Mouse (Mus musculus) layer of hippocampus, adult 18-20 months (tissue): ENCODE measurements around the gene Irak2. TPM values are rescaled to one million over a fixed set of nuclear protein-coding genes. Genes with fewer than 3 reads are reported as not detected.
"Not testable (repeated sequence)": the region's sequence is repeated elsewhere in the genome, so short reads cannot be mapped to it uniquely, and the experiment has no call there.

ENCODE experiments used
- DNase-seq, 2 experiments: peaks; one replicate each; pipeline ENCODE4 v3.0.0; 2022; ENCODE audit warnings: low spot score in 2 of 2
- total RNA-seq, 2 experiments: library from RNA; stranded (reverse); gene quantifications; 2 replicates each; pipeline ENCODE4 v1.2.3; 2021

The Irak2 gene
- total RNA-seq, 2 experiments from 2014 or later, result 21.1 to 27.2 TPM

- DNase-seq, result no peak
Measured at GRCm38 (mm10) chr6:113664305-113664704, 26.0 kb downstream of the Irak2 start.

DNA sequence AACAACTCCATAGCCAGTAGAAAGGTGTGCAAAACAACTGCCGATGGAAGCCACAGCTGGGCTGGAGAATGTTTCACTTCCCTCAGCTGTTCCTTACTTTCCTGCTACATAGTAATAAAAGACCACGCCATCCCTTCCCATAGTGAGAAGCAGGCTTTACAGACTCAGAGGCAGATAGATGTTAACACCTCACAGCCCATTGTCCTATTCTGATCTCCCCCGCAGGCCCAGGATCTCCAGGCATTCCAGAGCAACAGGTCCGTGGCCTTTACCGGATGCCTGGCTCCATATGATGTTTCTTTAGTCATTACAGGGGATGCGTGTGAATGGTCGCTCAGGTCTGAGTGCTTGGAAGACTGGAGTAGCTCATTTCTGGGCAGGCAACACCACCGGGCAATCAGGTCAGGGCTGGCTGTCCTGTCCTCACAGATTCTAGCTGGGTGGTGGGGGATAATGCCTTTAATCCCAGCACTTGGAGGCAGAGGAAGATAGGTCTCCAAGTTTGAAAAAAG lies 29.4 kb downstream of the Irak2 start:
- DNase-seq, result no peak

DNA sequence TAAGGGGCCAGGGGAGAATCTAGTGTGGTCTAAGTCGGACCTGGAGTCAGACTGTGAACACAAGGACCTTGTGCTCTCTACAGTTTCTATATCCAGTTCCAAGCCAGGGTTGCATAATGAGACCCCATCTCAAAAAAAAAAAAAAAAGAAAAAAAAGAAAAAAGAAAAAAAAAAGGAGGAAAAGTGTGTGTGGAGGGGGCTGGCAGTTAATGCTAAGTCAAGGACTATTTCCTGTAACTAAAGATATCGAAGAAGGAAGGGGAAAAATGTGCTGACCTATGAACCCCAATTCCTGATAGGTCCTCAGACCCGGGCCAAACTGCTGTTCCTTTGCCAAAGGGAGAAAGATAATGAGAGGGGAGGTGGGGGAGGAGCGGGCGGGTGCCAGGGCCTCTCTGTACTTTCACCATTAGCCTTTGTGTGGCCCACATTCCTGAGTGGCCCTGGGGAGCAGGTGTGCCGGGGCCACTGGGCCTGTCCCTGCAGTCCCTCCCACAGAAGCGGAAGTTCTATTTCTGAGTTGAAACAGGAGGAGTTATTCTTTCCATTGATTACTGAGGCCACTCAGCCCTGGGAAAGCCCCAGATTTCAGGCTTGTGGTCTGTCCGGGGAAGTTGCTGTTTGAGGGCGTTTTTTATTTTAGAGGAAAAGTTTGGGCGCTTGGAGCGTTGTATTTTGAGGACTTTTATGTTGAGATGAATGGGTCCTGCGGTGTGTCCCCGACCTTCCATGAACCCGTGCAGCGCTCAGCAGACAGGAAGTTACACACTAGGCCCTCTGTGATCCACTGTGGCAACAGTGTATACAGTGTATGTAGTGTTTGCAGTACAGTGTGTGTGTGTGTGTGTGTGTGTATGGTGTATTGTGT lies 30.3 kb downstream of the Irak2 start:
- DNase-seq, result no peak

DNA sequence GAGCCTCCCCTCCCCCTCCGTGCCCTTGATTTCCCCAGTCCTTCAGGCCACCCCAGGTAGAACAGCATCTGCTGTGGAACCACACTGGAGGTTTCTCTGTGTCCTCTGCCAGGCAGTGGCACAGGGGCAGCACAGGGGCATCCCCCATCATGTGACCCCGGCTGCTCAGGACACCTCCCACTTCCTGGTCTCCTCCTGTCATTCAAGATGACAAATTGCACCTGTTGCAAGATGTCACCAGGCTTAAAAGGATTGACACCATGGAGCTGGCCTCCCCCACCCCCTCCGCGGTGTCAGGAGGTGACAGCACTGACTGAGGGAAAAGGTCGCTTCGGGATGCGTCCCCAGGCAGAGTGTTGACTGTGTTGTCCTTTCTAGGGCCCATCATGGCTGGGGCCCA lies 31.6 kb downstream of the Irak2 start:
- DNase-seq, result no peak

DNA sequence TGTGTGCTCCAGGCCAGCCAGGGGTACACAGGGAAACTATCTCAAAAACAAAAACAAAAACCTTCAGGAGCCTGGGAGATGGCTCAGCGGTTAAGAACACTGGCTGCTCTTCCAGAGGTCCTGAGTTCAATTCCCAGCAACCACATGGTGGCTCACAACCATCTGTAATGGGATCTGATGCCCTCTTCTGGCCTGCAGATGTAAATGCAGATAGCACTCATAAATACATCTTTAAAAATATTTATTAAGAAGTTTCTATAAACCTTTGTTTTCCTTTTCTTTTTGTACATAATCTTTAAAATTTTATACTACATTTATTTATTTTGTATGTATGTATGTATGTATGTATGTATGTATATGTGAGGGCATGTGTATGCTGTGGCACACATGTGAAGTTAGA lies 33.8 kb downstream of the Irak2 start:
- not testable (repeated sequence) for DNase-seq

DNA sequence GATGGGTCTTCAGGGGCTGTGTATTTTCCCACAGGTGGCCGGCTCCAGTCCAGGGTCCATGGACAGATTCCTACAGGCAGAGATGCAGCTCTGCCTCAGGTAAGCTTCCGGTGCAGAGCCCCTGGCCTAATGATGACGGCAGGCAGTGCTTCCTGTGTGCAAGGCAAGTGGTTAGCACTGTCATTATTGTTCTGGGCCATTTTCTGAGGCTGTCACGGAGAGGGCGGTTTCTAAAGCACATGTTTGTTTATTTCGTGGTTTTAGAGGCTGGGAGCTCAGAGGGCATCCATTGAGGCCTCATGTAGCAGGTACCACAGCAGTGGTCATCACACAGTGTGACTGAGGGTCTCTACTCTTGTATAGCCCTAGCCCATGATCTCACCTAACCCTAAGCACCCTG lies 34.7 kb downstream of the Irak2 start:
- no peak for DNase-seq

DNA sequence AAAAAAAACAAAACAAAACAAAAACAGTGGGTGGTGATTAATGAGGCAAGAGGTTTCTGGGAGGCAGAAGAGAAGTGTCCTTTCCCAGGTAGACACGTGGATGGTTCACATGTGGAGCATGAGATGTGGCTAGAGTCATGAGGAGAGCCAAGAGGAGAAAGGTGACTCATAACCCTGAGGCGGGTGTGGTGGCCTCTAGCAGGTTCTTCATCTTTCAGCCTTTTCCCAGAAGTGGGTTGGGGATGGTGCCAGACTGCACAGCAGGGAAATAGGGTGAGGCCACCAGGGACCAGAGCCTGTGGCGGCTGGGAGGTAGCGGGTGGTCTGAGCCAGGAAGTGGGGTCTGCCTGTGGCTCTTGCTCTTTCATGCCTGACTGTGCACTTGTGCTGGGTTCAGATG lies 37.0 kb downstream of the Irak2 start:
- DNase-seq, result no peak

DNA sequence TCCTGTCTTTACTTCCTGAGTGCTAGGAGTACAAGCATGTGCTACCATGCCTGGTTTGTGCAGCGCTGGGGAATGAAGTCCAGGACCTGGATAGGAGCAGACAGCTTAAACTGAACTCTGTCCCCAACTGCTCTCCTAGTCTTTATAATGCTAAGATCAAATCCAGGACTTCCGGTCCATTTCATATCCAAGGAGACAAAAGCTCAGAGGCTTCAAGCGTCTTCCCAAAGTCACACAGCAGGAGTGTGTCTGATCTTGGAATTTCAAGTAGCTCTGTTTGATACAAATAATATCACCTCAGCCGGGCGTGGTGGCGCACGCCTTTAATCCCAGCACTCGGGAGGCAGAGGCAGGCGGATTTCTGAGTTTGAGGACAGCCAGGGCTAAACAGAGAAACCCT lies 37.7 kb downstream of the Irak2 start:
- no peak for DNase-seq

DNA sequence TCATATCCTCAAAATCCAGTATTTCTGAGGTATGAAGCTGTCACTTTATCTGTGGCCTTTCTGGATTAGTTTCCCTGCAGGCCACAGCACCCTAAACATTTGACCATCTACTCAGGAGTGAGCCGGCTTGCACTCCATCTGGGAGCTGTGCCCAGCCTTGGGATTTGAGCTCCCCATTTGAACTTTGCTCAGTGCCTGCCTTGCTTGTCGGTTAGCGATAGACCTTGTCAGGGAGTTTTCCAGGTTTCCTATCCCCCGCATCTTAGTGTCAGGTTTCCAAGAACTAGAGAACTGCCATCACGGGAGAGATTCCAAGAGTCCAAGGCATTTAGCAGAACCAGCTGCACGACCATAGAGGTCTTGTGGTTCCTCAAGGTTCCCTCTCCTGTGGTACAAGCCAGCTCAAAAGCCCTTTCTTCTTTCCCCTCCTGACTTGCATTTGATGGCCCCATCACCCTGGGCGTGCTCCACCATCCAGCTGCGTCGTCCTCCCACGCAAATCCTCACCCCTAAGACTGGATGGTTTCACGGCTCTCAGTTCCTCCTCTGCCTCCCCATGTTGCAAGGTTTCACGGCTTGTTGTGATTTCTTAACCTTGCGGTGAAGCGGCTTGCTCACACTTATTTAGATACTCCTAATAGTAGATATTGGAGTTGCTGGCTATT lies 38.9 kb downstream of the Irak2 start:
- DNase-seq, result no peak

GRCm38 (mm10) chr6:113678246-113679012 lies 40.2 kb downstream of the Irak2 start:
- DNase-seq, result peak in 1 of 2 experiments; percentile 30

- no peak for DNase-seq
Measured at GRCm38 (mm10) chr6:113679993-113680566, 41.8 kb downstream of the Irak2 start.

DNA sequence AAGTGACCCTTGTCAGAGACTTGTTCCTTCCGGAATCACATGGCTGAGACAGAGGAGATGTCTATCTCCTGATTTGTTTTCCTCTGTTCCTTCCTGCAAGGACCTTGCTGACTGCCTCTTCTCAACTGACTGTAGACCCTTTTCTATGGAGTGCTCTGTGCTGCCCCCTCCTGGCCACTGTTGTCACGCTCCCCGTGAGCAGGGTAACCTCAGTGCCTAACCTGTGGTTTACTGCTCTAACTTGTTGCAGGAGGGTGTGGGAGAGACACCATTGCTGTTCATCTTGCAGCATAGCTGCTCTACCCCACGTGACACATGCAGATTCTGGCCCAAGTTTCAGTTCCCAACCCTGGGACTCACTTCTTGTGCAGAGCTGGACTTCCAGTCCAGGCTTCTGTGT lies 43.0 kb downstream of the Irak2 start:
- peak; percentile 46 to 88 for DNase-seq

GRCm38 (mm10) chr6:113683081-113683825 lies 45.0 kb downstream of the Irak2 start:
- no peak for DNase-seq

GRCm38 (mm10) chr6:113686551-113687125 lies 48.4 kb downstream of the Irak2 start:
- DNase-seq, result no peak

DNA sequence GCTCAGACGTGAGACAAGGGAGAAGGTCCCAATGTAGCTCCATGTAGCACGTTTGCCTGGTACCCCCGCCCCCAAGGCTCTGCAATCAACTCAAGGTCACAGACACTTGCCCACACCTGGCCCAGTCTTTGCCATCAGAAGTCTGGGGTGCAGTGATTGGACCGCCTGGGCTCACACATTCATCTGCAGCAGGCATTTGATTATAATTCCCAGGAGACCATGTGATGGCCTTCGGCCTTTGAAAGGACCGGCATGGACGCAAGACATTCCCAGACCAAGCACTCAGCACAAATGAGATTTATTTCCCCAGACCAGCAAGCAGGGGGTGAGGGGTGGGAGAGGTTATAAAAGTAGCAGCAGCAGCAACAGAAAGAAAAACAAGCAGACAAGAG lies 51.7 kb downstream of the Irak2 start:
- DNase-seq, result no peak

GRCm38 (mm10) chr6:113690400-113691083 lies 52.3 kb downstream of the Irak2 start:
- DNase-seq, result no peak

- DNase-seq, result no peak
Measured at GRCm38 (mm10) chr6:113691084-113691462, 52.8 kb downstream of the Irak2 start.

- DNase-seq, result no peak
Measured at GRCm38 (mm10) chr6:113692661-113693133, 54.4 kb downstream of the Irak2 start.

DNA sequence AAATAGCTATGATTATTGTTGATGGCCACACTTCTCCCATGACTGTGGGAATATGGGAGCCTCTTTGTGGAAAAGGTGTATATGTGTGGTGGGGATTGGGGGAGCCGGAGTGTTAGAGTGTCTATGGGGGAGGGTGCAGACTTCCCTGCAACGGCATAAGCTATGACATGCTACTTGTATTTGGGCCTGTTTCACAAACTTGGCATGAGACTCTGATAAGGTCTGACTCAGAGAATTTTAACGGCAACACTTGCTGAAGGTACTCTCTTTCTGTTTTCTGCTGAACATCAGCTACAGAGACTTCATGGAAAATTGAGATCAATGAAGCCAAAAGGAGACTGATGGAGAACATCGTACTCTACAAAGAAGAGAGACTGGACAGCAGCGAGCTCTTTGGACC lies 55.1 kb downstream of the Irak2 start:
- no peak for DNase-seq

DNA sequence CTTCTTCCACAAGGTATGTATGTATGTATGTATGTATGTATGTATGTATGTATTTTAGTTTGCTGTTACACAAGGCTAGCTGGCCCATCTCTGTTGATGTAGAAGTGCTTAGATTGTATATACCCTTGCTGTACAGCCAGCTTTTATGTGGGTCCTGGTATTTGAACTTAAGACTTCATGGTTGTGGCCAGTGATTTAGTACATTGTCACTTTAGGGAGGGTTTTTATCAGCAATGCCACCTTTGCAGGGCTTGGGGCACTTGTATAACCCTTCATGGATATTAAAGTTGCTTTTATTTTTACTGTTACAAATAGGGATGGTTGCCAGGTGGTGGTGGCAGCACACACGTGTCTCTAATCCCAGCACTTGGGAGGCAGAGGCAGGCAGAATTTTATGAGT lies 56.9 kb downstream of the Irak2 start:
- DNase-seq, result no peak
